Mouse (Mus musculus): Measurements from ENCODE around the gene Kcne2. TPM values are rescaled to one million over a fixed set of nuclear protein-coding genes. Genes with fewer than 3 reads are reported as not detected.

The Kcne2 gene
- not detected for polyA plus RNA-seq (2012; fragmentation: generic; extraction: Trizol)

DNA sequence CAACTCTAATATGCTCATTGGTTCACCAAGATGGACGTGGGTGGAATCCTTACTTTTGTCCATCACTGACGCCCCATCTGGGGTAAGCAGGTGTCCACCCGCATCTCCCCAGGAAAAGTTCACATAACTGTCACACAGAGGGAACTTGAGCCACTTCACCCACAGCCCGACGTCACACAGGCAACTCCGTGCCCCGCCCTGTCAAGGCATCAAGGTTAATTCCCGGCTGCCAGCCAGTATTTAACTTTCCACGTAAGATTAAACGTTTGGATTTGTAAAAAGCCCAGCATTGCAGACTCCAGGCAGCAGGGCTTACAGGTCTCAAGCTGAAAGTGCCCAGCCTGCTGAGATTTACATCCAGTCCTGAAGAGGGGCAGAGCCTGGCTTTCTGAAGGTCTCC is at the start of gene Kcne2:
Kcne2 (plus strand) TSS at position 289 of the 400 bp plus-strand sequence.
- Histone ChIP-seq H3K36me3 (ENCODE audit: control insufficient read depth, insufficient read depth) (no peaks in the 10 kb centered on the region), H3K4me2 (ENCODE audit: low read depth) (no peak within 1 kb of the TSS), H3K27me3 (ENCODE audit: control insufficient read depth, insufficient read depth, insufficient read length) (peaks cover 35% of the 10 kb centered on the region), H3K4me3 (no peak within 1 kb of the TSS), H3K79me2 (ENCODE audit: control insufficient read depth, insufficient read depth) (no peaks in the 10 kb centered on the region), H3ac (ENCODE audit: control insufficient read depth, insufficient read length) (no peak within 1 kb of the TSS)
- TF ChIP-seq POLR2A (IDR thresholded peaks at IDR 0.05; ENCODE audit: insufficient read length, low read depth) (no peak), MAX (IDR thresholded peaks at IDR 0.05; ENCODE audit: low read depth) (no peak), CEBPB (IDR thresholded peaks at IDR 0.05; ENCODE audit: insufficient read depth, poor library complexity, severe bottlenecking) (no peak), TCF3 (IDR thresholded peaks at IDR 0.05; ENCODE audit: insufficient read length, low read depth) (no peak), POLR2AphosphoS2 (IDR thresholded peaks at IDR 0.05; ENCODE audit: insufficient read length, low read depth) (no peak), SRF (IDR thresholded peaks at IDR 0.05; ENCODE audit: control insufficient read depth, insufficient read length, low read depth) (no peak), E2F4 (IDR thresholded peaks at IDR 0.05; ENCODE audit: insufficient read depth) (no peak), REST (IDR thresholded peaks at IDR 0.05; ENCODE audit: insufficient read depth, insufficient read length) (no peak), USF1 (IDR thresholded peaks at IDR 0.05; ENCODE audit: low read depth) (no peak), MYOG (IDR thresholded peaks at IDR 0.05; ENCODE audit: control insufficient read depth in 1 of 3, insufficient read depth in 1 of 3, insufficient read length in 2 of 3, low read depth in 2 of 3) (no peak), MYOD1 (IDR thresholded peaks at IDR 0.05; ENCODE audit: control insufficient read depth in 1 of 3, insufficient read length in 2 of 3, low read depth in 2 of 3) (no peak), TCF12 (IDR thresholded peaks at IDR 0.05; ENCODE audit: insufficient read depth, poor library complexity, severe bottlenecking) (no peak)

DNA sequence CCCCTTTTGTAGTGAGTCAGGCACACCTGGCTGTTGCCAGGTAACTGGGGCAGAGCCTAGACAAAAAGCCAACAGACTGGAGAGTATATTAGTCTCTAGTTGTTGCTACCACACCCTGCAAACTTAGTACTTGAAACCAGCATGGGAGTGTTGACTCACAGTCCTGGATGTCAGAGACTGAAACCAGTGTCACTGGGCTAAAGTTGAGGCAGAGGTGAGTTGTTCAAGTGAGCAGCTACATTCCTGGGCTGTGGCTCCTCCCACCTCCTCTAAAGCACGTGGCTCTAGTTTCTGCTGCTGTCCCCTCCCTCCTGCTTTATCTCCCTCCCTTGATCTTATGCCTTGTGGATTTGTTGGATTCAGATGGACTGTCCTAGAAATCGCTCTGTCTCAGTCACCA is 46.3 kb upstream of the Kcne2 start:
- H3K79me2 ChIP-seq (ENCODE audit: control insufficient read depth, insufficient read depth), result no peaks in the 10 kb centered on the region
- H3K36me3 ChIP-seq (ENCODE audit: control insufficient read depth, insufficient read depth), result no peaks in the 10 kb centered on the region
- no peak overlapping the region for H3K4me3 ChIP-seq
- H3K27me3 ChIP-seq (ENCODE audit: control insufficient read depth, insufficient read depth, insufficient read length), result no peaks in the 10 kb centered on the region
- H3ac ChIP-seq (ENCODE audit: control insufficient read depth, insufficient read length), result no peak overlapping the region
- TF ChIP-seq TCF12 (IDR thresholded peaks at IDR 0.05; ENCODE audit: insufficient read depth, poor library complexity, severe bottlenecking), result no peak
- no peak for TF ChIP-seq MAX (IDR thresholded peaks at IDR 0.05; ENCODE audit: low read depth)
- TF ChIP-seq TCF3 (IDR thresholded peaks at IDR 0.05; ENCODE audit: insufficient read length, low read depth), result no peak
- no peak for TF ChIP-seq MYOD1 (IDR thresholded peaks at IDR 0.05; ENCODE audit: control insufficient read depth in 1 of 3, insufficient read length in 2 of 3, low read depth in 2 of 3)
- TF ChIP-seq REST (IDR thresholded peaks at IDR 0.05; ENCODE audit: insufficient read depth, insufficient read length), result no peak
- TF ChIP-seq SRF (IDR thresholded peaks at IDR 0.05; ENCODE audit: control insufficient read depth, insufficient read length, low read depth), result no peak
- no peak for TF ChIP-seq POLR2A (IDR thresholded peaks at IDR 0.05; ENCODE audit: insufficient read length, low read depth)
- TF ChIP-seq MYOG (IDR thresholded peaks at IDR 0.05; ENCODE audit: control insufficient read depth in 1 of 3, insufficient read depth in 1 of 3, insufficient read length in 2 of 3, low read depth in 2 of 3), result no peak
- no peak for TF ChIP-seq POLR2AphosphoS2 (IDR thresholded peaks at IDR 0.05; ENCODE audit: insufficient read length, low read depth)
- TF ChIP-seq CEBPB (IDR thresholded peaks at IDR 0.05; ENCODE audit: insufficient read depth, poor library complexity, severe bottlenecking), result no peak
- TF ChIP-seq E2F4 (IDR thresholded peaks at IDR 0.05; ENCODE audit: insufficient read depth), result no peak
- TF ChIP-seq USF1 (IDR thresholded peaks at IDR 0.05; ENCODE audit: low read depth), result no peak
- H3K4me2 ChIP-seq (ENCODE audit: low read depth), result no peak overlapping the region

DNA sequence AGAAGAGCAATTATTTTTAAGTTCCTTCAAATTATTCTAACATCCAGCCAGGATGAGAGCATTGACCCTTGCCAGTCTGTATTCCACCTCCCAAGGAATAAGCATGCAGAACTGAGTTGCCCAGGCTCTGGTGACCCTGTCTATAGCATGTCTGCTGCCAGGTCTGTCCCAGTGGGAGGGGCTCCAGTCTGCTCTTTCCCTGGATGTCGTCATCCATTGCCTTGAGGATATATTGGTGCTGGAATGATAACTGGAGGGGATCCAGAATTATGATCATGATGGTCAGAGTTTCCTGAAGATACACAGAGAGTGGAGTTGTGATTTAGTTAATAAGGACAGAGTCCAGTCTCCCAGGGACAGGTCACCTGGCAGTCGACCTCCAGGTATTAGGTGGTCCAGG is 45.2 kb upstream of the Kcne2 start:
- Histone ChIP-seq H3K4me2 (ENCODE audit: low read depth) (peak overlapping the region; percentile 52), H3K27me3 (ENCODE audit: control insufficient read depth, insufficient read depth, insufficient read length) (no peaks in the 10 kb centered on the region), H3ac (ENCODE audit: control insufficient read depth, insufficient read length) (no peak overlapping the region), H3K36me3 (ENCODE audit: control insufficient read depth, insufficient read depth) (no peaks in the 10 kb centered on the region), H3K79me2 (ENCODE audit: control insufficient read depth, insufficient read depth) (no peaks in the 10 kb centered on the region), H3K4me3 (no peak overlapping the region)
- TF ChIP-seq REST (IDR thresholded peaks at IDR 0.05; ENCODE audit: insufficient read depth, insufficient read length) (no peak), TCF3 (IDR thresholded peaks at IDR 0.05; ENCODE audit: insufficient read length, low read depth) (no peak), MYOG (IDR thresholded peaks at IDR 0.05; ENCODE audit: control insufficient read depth in 1 of 3, insufficient read depth in 1 of 3, insufficient read length in 2 of 3, low read depth in 2 of 3) (no peak), CEBPB (IDR thresholded peaks at IDR 0.05; ENCODE audit: insufficient read depth, poor library complexity, severe bottlenecking) (peak; percentile 85), POLR2AphosphoS2 (IDR thresholded peaks at IDR 0.05; ENCODE audit: insufficient read length, low read depth) (no peak)

DNA sequence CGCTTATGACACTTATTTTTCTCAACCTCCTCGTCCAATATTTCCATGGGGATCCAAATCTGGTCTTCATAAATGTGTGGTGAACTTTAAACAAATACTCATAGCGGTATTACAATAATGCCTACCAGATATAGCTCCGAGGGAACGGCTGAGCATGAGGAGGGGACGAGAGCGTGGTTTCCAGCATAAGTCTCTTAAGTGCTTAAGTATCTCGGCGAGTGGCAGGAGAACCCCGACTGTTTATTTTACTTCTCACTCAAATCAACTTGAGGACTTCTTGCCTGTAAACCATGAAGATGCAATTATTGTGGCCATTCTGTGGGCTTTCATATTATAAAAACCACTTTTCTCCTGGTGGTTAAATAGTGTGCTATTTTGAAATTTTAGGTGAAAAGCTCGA is 44.5 kb upstream of the Kcne2 start:
- no peaks in the 10 kb centered on the region for H3K79me2 ChIP-seq (ENCODE audit: control insufficient read depth, insufficient read depth)

More for the DNA sequence above, 44.5 kb upstream of the Kcne2 start:
- Histone ChIP-seq H3ac (ENCODE audit: control insufficient read depth, insufficient read length) (no peak overlapping the region), H3K27me3 (ENCODE audit: control insufficient read depth, insufficient read depth, insufficient read length) (peaks cover 4% of the 10 kb centered on the region), H3K36me3 (ENCODE audit: control insufficient read depth, insufficient read depth) (no peaks in the 10 kb centered on the region), H3K4me2 (ENCODE audit: low read depth) (peak overlapping the region; percentile 52), H3K4me3 (no peak overlapping the region)
- TF ChIP-seq REST (IDR thresholded peaks at IDR 0.05; ENCODE audit: insufficient read depth, insufficient read length), result no peak
- TF ChIP-seq CEBPB (IDR thresholded peaks at IDR 0.05; ENCODE audit: insufficient read depth, poor library complexity, severe bottlenecking), result no peak
- no peak for TF ChIP-seq MYOD1 (IDR thresholded peaks at IDR 0.05; ENCODE audit: control insufficient read depth in 1 of 3, insufficient read length in 2 of 3, low read depth in 2 of 3)
- no peak for TF ChIP-seq USF1 (IDR thresholded peaks at IDR 0.05; ENCODE audit: low read depth)
- TF ChIP-seq POLR2A (IDR thresholded peaks at IDR 0.05; ENCODE audit: insufficient read length, low read depth), result no peak
- no peak for TF ChIP-seq MAX (IDR thresholded peaks at IDR 0.05; ENCODE audit: low read depth)
- no peak for TF ChIP-seq TCF3 (IDR thresholded peaks at IDR 0.05; ENCODE audit: insufficient read length, low read depth)
- TF ChIP-seq POLR2AphosphoS2 (IDR thresholded peaks at IDR 0.05; ENCODE audit: insufficient read length, low read depth), result no peak
- no peak for TF ChIP-seq SRF (IDR thresholded peaks at IDR 0.05; ENCODE audit: control insufficient read depth, insufficient read length, low read depth)
- no peak for TF ChIP-seq MYOG (IDR thresholded peaks at IDR 0.05; ENCODE audit: control insufficient read depth in 1 of 3, insufficient read depth in 1 of 3, insufficient read length in 2 of 3, low read depth in 2 of 3)
- no peak for TF ChIP-seq TCF12 (IDR thresholded peaks at IDR 0.05; ENCODE audit: insufficient read depth, poor library complexity, severe bottlenecking)
- no peak for TF ChIP-seq E2F4 (IDR thresholded peaks at IDR 0.05; ENCODE audit: insufficient read depth)

Data from myocyte (in vitro differentiated cells).